Mouse (Mus musculus) R1 (cell line): Measurements from ENCODE around the gene Il1b.

Source experiments
- DNase-seq: peaks from one replicate; pipeline ENCODE4 v3.0.0-alpha.2; 2018; ENCODE audit warnings: low read depth, low spot score

Il1b gene

DNA sequence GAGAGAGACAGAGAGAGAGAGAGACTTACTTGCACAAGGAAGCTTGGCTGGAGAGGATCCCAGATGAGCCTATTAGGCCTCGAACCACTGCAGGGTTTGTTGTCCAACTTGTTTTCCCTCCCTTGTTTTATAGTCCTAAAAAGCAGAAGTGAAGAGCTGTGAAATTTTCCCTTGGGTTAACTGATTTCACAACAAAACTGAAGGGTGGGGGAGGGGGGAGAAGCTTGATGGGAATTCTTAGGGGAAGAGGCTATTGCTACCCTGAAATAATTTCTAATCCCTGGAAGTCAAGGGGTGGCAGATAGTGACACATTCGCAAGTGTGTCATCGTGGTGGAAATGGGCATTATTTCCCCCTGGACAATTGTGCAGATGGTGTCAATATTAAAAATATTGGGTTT is at the start of gene Il1b:
Il1b (minus strand) TSS at position 101 of the 400 bp plus-strand sequence.
- no peak for DNase-seq

DNA sequence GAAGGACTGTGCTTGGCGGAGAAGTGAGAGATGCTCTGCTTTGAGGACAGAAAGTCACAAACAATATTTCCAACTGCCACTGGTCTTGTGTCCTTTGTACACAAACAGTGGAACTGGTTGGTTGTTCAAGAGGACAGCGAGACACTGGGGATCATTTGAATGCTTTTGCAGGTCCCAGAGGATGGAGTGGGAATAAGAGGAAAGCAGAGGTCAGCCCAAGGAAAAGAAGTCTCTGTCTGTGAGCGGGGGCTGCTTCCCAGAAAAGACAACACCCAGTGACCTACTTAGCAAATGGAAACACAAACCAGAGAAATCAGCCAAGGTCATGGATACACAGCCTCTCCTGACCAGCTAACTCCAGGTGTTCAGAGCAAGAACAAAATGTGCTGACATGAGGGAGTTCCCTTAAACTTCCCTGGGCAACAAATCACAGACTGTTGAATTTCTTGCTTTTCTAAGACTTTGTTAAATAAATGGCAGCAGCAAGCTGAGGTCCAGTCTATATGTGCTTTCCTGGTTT is 48.5 kb upstream of the Il1b start:
- DNase-seq, result peak; percentile 21

DNA sequence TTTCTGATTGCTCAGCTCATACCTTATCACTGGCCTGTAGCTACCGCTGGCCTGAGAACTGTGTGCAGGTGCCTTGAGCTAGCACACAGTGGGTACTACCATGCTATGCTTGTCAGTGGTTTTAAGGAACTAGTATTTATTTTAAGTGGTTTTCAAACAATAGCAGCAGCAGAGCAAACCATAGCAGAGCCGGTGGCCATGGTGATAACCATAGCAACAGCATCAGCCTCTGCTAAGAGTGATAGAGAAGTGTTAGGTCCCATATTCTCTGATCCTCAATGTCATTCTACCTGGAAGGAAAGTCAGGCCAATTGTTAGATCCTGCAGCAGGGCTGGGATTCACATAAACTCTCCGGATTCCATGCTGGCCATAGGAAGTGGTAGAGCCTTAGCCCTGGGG is 43.7 kb upstream of the Il1b start:
- DNase-seq, result no peak

DNA sequence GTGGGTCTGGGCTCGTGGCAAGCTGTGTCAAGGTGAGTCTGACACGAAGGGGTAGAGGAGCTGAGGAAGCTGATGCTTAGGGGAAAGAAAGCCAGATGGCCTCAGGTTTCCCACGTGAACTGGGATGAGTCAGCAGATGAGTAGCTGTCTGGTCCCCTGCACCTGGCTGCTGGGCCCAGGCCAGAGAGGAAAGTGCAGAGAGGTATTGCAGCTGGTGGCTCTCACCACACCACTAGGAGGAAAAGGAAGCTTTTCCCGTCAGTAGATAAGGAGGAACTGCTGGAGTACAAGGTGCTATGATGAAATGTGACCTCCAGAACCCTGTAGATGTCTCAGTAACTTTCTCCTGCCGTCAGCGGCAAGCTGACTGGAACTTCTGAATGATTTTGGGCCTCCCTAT is 42.5 kb upstream of the Il1b start:
- no peak for DNase-seq

DNA sequence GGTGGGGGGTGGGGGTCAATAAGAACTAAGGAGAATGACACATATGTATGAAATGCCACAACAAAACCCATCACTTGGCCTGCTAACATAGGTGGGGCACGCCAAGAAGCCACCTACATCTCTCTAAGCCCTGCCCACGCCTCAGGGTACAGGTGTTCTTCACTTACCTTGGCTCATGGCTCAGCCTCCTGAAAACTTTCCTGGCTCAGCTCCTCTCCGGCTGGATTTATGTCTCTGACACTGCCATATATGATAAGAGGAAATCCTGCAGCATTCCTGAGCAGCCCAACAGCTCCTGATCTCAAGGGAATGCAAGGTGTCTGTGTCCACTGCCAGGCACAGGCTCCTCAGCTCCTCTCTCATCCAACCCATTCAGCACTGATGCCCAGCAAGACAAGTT is 40.7 kb upstream of the Il1b start:
- DNase-seq, result no peak

DNA sequence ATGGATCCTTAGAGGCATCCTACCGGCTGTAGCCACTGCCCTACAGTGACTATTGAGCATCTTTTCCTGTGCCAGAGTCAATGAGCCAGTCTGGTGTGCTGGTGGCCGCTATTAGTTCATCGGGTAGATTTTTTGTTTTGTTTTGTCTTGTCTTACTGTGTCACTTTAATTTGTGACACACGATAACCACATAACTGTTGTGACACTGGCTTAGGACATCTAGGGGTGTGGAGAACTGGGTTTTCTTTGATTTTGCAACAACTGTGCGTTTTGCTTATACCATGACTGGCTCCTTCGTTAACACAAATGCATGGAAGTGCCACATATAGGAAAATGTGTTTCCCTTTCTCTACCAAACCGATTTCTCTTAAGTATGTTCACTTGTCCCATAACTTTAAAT is 39.4 kb upstream of the Il1b start:
- DNase-seq, result no peak

DNA sequence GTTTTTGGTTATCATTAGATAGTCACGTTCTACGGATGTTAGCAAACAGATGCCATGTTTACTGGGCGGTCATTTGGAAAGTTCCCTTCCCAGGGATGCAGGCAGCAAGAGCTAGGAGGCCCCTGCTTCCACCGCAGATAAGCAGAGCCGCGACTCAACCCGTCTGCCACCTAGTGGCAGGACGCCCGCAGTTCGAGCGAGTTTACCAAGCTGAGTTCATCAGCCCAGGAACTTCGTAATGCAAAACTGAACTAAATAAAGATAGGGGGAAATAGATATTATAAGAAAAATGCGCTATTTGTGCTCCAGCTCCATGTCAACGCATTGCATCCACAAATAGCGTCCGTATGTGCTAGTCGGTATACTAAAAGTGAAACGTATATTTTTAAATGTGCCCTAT is 37.5 kb upstream of the Il1b start:
- peak; percentile 77 for DNase-seq

DNA sequence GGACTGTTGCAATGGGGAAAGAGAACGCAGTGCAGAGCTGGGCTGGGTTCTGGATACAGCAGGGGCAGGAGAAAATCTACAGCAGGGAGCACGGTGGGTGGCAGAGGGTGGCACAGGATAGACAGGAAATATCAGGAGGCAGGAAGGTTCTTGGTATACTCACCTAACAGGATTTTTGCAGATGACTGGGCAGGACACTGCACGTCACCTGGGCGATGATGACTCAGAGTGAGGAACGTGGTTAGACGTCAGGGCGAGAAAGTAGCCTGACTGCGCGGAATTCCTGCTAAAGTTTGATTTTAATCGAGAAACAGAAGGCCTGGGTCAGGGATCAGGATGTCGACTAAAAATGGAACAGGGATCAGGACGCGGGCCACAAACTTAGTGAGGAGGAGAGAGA is 36.7 kb upstream of the Il1b start:
- no peak for DNase-seq

DNA sequence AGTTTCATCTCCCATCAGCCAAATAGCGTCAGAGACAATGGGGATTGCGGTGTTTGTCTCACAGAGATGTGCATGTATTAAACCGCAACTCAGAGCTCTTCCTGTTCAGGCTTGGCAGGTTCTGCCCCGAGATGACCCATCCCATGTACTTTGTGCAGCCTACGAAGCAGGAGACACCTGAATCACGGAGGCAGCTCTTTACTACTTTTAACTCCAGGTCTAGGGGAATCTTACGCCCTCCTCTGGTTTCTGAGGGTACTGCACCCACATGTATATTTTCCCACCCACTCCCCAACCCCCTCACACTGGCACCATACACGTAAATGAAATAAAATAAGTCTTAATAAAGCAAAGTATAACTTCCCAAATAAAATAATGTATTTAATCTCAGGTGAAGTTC is 35.6 kb upstream of the Il1b start:
- peak; percentile 44 for DNase-seq

DNA sequence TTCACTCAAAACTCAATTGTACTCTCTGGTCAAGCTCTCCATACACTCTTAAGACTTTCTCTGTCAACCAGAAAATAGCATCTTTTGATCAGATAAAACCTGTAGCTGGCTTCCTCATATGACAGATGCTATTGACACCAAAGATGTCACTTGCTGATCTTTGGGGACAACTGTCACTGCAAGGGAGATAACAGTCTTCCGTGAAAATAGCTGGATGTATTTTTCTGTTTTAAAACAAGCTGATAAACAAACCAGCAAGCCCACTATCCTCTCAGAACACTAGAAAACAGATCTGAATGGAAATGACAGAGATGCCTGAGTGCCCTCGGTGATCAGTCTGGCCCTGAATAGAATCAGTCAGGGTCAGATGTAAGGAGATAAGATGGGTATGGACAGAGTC is 32.8 kb upstream of the Il1b start:
- DNase-seq, result no peak

DNA sequence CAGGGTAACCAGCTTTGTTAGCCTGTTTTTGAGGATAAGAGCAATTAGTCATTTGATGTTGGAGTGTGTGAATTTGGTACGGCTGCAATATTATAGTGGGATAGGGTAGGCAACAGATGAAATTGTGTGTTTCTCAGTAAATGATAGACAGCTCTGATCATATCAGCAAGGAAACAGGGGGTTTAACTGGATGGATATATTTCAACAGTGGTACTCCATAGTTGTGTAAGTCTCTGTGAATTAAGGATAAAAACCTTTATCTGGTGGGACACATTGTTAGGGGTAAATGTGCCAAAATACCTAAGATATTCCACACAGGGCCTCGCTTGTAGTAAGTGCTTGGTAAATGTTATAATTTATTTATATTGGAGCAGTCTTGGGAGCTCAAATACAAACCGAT is 31.4 kb upstream of the Il1b start:
- no peak for DNase-seq

DNA sequence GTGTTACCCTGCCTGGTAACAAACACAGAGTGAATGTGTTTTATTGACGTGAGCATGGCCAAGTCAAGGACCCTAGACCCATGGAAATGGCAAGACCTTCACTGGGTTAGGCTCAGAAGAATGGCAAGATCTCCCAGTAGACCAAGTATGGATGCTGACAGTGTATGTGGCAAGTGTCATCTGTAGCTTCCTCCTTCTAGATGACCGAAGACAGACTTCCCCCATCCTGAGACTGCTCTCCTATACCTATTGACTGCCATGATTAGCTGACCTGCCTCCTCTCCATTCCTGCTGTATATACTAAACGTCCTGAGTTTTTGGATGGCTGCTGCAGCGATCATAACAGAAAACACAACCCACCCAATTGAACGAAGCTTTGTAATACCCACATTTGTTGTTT is 30.9 kb upstream of the Il1b start:
- DNase-seq, result no peak

DNA sequence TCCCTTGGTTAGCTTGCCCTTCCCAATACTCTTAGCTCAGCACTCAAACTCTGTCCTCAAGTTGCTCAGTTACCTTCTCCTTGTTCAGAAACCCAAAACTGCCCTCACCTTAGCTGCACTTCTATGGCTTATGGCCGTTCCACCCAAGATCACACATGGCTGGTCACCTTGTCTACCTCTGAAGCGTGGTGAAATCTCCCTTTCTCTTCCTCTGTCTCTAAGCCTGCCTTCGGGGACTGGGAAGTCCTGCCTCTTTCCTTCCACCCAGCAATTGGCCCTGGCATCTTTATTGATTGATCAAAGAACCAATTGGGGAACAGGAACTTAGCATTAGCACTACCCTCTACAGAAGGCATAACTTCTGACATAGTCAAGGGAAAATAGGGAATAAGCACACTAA is 27.2 kb upstream of the Il1b start:
- DNase-seq, result no peak

DNA sequence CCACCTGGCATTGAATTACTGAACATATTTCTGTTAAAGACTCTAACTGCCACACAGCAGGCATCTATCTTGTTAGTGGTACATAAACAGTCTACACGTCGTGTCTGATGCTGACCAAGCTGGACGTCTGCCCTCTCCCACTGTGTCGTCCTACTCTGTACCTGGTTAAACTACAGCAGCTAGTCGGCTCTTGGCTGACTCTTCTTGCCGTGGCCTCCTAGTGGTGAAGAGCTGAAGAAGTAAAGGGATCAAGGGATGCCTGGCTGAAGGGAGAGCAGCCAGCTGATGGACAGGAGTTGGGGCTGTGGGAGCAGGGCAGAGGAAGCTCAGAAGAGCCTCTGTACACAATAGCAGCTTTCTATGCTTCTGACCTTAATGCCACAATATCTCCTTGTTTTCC is 22.6 kb upstream of the Il1b start:
- DNase-seq, result peak; percentile 53

DNA sequence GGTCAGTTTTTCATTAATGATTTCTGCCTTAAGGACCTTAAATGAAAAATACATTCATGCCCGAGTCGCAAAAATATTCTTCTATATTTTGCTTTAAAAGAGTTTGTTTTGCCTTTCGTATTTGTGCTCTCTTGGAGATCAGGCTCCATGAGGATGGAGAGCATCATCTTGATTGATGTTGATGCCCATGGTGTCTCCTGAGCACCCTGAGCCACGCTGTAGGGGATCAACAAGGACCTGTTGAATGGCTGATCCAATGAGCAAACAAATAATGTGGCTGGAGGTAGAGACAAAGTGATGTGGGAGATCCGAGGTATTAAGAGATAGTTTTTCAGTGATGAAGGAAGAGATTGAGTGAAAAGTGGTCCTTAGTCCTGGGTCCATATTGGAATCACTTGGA is 19.2 kb upstream of the Il1b start:
- DNase-seq, result no peak

DNA sequence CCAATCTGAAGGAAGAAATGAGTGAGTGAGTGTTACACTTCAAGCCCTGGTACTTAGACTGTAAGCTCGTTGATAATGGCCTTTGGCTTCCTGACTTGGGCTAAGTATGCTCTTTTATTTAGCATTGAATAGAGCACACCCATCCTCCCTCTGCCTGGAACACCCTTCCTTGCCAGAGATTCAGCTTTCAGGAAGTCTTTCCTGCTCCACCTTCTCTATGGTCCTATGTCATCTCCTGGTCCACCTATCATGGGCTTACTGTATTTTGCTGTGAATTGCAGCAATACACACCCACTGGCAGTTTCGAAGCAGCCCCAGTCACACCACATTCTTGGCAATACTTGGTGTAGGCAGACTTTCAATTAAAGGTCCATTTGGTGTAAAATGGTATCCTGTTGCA is 18.4 kb upstream of the Il1b start:
- DNase-seq, result no peak

DNA sequence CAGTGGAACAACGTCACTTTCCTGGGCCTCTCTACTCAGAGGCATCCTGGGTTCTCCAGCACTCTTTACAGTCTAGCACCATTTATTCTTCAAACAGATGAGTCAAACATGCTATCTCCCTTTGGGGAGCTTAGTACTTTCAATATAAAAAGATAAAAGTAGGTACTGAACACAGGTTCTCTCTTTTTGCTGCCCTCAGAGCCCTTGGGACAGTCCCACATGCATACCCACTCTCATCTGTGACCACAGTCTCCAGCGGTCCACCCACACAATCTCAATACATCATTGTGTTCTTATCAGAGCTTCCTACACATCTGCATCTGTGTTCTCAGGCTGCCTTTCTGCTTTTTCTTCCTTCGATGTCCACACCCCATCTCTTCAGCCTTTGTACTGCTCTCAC is 14.4 kb upstream of the Il1b start:
- DNase-seq, result no peak

DNA sequence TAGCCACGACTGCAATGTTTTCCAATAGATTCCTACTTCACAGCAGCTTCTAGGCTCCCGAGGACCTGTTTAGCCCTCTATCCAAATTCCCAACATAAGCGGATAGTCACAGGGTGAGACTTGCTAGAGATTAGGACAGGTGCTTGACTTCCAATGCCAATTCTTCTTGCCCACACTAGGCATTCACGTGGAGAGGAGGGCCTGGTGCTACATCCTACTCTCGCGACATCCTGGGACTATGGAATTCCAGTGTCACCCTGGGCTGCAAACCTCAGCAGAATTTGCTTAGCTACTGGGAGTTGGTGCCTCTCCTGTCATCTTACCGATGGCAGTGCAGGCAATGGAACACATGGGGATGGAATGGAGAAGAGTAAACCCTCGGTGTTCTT is 13.3 kb upstream of the Il1b start:
- no peak for DNase-seq

DNA sequence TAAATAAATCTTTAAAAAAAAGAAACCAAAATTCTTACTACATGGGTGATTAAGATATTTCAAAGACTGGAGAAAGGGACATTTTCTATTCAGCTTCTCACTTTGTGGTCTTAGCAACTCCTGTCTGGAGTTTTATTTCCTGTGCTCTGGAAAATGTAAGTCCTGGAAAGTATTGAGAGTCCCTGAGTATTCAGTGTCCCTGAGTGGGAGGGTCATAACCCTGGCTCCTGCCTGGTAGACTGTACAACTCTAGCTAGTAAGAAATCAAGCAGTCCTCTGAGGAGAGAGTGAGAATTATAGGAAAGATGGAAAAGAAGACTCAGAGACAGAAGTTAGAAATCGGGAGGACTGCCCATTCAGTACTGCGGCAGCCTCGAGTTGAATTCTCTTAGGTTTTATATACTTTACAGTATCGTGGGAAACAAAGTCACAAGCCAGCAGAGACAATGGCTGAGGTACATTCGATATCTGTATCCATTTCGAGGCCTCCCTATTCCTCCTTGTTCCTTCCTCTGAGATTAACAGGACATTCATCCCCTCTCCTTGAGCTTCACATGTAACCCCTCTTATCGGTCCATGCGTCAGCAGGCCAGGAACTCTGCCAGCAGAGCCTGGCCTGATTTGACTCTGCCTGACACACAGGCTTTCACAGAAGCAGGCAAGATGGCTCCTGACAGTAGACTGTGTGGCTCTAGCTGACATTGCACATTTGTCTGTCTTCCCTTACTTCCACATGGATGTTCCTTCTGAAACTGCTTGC is 12.8 kb upstream of the Il1b start:
- no peak for DNase-seq

DNA sequence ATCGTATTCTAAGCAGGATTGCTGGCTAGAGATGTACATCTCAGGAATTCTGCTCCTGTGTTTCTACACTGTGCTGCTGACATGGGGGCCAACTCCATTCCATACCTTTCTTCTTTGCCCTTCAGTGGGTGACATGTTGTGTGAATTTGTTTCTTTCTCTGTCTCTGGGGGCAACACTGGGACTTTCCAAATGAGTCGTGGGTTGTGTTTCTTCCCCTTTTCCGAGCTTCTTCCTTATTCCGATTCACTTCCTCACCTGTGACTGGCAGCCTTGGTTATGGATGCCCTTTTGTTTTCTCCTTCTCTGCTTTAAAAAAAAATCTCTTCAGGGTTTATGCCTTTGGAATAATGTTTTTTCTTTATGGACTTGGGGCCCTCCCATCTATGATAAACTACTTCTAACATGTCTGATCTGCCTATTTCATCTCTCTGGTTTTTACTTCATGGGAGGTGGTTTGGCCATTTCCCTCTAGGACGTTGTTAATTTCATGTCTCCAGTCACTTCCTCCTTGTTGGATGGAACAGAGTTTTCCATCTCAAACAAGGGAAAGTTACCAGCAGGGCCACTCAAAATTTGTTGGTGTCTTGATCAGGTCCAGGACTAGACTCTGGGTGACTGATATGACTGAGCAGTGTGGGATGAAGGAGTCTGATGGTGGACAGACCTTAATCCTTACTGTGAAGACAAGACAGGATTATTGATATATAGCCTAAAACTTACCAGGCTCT is 10.0 kb upstream of the Il1b start:
- DNase-seq, result no peak

DNA sequence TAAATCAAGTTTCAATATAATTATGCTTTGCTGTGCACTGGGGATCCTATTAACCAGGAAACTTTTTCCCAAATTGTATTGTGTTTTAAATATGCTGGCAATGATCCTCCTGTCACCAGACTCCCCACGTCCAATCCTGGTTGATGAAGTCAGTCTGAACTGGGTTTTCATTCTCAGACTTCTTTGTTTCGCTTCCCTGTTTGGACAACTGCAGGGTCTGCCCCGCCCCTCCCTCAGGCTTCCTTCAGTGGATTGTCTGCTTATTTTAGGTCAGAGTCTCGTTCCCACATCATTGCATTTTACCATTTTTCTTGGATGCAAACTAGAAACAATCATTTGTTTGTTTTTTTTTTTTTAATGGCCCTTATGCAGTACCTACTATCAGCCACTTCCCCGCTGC is 9.3 kb upstream of the Il1b start:
- no peak for DNase-seq

DNA sequence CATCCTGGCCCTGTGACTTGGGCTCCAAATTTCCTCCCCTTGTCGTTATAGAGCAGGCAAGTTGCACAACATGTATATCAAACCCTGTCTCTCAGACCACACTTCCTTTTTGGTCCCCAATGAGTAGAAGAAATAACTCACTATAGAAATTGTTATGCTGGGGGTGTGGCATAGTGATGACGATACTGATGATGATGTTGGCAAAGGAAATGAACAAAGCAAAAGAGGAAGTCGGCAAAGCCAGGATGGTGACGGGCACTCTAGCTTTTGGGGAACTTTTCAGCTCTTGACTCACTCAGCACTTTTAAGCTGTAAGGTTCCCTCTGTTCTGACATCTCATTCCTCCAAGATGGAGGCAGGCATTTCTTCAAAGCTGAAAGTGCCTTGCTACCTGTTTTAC is 2.4 kb upstream of the Il1b start:
- no peak for DNase-seq

DNA sequence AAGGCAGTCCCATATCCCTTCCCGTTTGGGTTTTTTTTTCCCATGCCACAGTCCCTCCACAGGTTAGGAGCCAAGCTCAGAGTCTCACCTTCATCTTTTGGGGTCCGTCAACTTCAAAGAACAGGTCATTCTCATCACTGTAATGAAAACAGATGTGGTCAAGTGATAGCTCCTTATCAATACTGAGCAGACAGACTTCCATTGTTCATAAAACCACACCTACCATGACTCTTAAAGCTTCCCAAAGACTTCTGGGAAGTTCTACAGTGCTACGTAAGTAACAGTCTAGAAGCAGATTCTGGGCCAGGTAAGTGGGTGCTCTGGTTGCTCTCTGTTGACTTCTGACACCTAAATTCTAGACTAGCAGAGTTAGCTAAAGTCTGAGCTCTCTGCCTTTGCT is 1.3 kb downstream of the Il1b start:
- DNase-seq, result no peak
